Mouse (Mus musculus): Measurements from ENCODE around the gene Sertad3.

Sertad3 gene

DNA sequence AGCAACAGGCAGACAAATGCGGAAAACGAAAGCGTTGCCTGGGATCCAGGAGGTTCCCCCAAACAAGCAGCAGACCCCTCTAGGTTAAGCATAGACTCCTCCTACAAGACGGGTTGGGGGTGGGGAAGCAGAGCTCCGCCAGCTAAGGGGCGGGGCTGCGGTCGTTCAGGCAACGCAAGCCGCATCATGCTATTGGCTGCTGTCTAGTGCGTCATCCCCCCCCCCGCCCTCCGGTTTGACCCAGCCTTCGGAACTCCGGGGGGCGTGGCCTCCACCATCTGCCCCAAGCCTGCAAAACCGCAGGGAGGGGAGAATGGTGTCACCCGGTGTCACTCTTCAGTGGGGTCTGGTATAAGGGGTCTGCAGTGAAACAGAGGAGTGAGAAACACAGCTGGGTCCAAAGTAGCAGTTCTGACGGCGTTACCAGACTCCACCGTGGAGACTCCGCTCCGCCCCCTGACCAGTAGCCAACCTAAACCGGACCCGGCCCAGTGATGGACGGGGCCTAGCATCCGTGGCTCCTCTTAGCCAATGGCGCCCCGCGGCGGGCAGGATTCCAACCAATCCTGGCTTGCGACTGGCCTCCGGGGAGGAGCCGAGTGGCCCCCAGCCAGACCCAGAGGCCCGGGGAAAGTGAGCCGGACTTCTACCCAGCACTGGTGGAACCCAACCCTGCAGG is at the start of gene Sertad3:
Sertad3 (plus strand) TSS at position 613 of the 679 bp plus-strand sequence.
- DNase-seq (ENCODE audit: low spot score) = peak; percentile 96

DNA sequence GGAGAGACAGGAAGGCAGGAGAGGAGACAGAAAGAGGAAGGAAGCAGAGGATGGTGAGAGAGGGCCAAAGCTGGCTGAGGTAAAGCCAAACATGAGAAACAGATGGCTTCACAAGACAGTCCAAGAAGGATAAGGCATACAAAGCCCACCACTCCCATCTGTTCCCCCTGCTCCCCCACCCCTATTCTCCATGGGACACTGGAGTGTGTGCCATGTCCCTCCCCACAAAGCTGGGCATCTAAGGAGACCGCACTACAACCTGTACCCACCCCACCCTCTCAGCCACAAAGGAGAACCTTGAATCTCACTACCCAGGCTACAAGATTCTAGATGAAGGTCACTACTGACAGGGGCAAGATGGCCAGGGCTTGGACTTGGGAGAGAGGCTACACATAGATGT is 46.2 kb upstream of the Sertad3 start:
- DNase-seq (ENCODE audit: low spot score) = no peak

DNA sequence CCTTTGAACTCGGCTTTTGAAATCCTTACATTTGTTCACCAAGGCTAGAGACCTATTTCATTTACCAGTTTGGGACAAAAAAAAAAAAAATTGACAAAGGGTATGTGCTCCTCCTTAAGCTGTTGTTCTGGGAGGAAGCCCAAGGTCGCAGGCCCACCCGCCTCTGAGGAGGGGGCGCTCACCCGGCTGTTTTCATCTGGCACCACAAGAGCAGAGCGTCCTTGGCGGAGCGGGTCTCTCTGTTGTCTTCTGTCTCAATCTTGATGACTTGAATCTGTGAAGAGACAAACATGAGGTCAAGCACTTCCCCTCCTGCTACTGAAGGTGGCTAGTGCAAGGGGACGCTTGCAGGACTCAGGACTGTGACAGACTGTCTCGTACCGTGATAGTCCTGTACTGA is 45.6 kb upstream of the Sertad3 start:
- DNase-seq (ENCODE audit: low spot score) = no peak

DNA sequence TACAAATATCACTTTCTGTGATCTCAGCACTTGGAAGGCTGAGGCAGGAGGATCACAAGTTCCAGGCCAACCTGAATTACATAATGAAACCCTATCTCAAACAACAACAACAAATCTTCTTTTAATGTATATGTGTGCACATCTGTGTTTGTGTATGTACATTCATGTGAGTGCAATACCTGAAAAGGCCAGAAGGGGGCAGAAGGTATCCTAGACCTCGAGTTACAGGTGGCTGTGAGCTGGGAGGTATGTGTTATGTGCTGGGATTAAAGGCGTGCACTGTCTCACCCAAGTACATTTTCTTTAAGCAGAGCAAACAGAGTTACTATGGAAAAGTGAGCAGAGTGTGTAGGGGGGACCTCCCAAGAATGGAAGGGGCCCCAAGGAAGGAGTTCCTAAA is 44.4 kb upstream of the Sertad3 start:
- no peak for DNase-seq (ENCODE audit: low spot score)

DNA sequence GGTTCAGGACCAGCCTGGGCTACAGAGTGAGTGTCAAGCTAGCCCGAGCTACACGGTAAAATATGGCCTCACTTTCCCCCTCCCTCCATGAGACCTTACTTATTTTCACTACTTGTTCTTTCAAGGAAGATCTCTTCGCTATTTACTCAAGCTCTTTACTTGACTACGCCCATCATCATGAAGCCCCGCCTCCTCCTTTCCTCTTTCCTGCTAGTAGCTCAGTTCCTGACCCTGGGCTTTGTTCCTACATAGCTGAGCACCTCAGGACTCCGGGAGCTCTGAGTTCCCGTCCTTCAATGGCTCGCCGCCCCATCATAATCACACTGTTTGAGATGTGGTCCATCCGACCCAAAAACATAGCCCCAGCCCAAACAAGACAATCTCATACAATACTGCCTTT is 40.2 kb upstream of the Sertad3 start:
- no peak for DNase-seq (ENCODE audit: low spot score)

DNA sequence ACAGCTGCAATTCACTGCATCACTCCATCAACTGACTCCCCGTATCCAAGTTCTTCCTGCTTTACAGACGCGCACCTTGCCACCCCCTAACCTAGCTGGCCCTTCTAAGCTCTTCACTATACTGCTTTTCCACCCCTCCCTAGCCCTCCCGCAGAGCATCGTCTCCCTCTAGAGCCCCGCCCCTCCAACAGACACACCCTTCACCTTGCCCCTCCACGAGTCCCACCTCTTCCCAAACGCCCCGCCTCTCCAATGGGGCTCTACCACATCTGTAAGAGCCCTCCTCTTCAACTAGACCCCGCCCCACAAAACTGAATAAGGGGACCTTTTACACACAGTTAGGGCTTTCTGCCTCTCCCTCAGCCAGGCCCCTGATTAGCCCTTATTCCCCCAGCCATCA is 39.8 kb upstream of the Sertad3 start:
- no peak for DNase-seq (ENCODE audit: low spot score)

DNA sequence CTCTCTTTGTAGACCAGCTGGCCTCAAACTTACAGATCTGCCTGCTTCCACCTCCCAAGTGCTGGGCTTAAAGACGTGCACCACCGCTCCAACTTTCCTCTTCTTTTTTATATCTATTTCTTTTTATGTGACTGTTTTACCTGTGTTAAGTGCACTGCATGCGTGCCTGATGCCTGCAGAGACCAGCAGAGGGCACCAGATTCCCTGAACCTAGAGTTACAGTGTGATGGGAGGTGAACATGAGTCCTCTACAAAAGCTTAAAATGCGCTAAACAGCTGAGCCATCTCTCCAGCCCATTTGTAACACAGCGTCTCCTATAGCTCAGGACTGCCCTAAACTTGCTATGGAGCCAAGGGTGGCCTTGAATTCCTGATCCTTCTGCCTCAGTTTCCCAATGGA is 36.0 kb upstream of the Sertad3 start:
- no peak for DNase-seq (ENCODE audit: low spot score)

DNA sequence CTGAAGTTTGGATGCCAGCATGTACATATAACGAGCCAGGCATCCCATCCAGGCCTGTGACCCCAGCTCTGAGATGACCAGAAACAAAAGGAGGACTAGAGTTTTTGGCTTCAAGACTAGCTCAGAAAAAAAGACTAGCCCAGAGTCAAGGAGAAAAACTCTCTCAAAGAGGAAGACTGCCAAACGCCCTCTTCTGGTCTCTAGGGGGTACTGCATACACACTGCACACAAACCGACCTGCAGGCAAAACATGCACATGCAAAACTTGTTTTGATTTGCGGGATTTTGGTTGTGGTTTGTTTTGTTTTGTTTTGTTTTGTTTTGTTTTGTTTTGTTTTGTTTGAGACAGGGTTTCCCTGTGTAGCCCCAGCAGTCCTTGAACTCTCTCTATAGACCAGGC is 33.6 kb upstream of the Sertad3 start:
- no peak for DNase-seq (ENCODE audit: low spot score)

DNA sequence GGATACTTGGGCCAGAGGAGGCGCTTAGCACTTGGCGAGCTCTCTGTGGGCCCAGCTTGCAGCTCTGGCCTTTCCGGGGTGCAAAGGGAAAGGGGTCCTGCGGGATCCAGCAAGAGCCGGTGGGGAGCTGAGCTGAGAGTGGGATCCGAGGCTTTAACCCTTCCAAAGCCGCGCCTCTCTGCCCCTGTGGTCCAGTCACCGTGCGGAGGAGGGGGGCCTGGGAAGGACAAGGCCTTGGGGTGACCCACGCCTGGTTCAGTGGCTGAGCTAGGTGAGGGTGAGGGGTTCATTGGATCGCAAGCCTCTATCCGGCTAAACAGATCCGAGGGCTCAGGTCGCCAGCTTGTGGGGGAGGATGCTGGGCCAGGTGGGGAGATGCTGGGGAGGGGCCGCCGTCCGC is 27.5 kb upstream of the Sertad3 start:
- DNase-seq (ENCODE audit: low spot score) = no peak

DNA sequence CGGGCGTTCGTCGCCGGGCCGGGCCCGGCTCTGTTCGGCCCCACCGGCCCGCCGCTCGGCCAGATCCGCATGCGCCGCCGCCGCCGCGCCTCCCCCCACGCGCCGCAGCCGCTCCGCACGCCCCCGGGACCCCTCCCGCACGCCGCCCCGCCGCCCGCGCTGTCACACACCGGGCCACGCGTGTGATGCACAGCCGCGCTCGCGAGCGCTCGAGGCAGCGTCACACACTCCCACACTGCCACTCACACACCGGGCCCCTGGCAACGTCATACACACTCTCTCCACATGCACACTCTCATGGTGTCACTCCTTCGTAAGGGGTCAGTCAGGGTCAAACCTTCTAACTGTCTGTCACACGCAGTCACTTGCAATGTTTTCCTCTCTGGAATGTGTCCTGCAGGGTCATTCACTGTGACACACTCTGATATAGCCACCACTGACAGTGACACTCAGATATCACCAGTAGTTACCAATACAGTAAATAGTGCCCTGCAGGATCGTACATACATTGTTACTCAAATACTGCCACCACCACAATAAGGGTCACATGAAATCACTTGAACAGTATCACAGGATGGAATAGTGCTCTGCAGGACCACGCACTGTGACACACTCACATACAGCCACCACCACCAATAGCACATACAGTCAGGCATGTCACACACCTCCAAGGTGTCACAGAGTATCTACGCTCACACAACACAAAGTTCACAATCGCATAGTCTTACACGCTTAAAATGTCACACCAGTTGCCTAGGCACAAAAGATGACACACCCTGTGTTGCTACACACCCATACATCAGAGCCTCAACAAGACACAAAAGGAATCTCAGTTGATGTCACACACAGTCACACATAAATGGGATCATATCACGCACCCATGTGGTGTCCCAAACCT is 26.8 kb upstream of the Sertad3 start:
- peak; percentile 73 for DNase-seq (ENCODE audit: low spot score)

DNA sequence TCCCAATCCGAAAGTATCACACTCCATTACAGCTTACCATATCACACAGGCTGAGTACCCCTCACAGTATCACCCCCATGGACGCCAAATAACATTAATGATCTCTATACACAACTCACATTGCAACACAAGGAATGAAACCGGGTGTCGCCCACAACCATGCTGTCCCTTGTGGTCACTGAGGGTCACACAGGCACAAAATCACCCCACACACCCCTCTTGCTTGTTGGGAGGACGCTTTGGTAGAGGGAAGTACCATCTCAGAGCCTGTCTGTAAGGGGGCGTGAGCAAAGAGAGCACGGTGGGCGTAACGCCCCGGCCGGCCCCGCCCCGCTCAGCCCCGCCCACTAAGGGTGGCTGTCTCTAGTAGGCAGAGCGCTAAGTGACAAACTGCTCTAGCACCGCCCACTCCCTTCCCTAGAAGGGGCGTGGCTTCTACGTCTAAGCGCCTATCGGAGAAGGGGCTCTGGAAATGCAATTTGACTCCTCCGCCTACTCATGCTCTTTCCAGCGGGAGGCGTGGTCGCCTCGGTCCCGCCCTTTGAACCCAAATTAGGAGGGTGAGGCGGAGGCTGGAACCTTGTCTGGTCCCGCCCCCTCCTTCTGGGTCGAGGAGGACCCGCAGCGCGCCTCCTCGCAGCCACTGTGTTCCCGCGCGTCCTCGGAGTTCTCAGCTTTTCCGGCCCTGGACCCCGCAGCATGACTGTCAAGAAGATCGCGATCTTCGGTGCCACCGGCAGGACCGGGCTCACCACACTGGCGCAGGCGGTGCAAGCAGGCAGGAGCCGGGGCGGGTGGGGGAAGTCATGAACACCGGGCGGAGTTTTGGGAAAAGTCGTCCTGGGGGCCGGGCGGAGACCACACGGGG is 25.9 kb upstream of the Sertad3 start, which contains the start of the genes Sptbn4 and Blvrb:
Sptbn4 (minus strand) TSS at position 268 of the 868 bp plus-strand sequence.
Blvrb (plus strand) TSS at position 560 of the 868 bp plus-strand sequence.
- DNase-seq (ENCODE audit: low spot score) = peak; percentile 99

DNA sequence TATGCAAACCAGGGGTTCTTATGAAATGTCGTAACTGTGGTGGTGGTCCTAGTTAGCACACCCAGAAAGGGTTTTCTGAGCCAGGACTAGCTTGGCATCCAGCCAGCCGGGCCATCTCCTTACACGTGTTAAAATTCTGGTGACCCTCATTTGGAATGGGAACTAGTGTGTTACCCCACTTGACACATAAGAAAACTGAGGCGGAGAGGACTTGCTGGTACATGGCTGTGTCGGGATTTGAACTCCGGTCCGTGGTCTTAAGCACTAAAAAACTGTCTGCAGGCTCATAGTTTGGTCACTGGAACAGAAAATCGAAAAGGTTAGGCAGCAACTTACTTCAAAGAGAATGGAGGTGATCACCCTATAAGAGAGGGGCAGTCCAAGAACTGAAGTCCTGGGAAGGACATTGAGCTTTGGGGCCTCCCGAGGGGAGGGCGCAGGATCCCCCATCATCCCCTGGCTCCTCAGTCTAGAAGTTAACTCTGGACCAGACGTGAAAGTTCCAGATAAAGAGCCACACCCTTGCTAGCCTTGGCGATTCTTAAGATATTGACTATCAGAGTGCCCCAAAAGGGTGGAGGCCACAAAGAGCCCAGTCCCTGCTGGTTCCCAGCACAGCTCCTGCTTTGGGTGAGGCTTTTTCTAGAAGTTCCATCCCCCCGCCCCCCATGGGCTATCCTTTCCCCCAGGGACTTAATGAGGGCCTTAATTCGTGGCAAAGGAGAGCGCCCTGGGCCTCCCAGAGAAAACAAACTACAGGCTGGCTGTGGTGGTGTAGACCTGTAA is 25.0 kb upstream of the Sertad3 start:
- no peak for DNase-seq (ENCODE audit: low spot score)

DNA sequence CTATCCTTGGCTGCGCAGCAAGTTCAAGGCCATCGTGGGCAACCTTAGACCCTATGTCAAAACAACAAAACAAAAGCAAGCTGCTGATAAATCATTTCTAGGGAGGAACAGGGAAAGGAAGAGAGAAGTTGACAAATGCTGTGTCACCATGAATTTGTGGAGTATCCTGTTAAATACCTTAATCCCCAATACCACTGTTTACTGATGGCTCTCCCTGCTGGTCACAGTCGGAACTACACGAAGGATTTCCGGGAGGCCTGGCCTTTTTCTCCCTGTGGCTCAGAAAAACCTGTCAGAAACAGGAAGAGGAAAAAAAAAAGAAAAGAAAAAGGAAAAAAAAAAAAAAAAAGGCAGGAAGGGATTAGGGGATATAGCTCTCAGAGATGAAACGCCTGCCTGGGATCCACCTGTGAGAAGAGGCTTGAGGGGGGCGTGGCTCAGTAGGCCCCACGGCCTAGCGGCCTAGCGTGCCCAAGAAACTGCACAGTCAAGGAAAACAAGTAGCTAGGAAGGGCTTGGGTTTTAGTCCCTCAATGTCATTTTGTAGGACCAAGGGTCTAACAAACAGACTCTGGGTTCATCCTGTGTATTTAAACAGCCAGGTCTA is 24.2 kb upstream of the Sertad3 start:
- peak; percentile 47 for DNase-seq (ENCODE audit: low spot score)

DNA sequence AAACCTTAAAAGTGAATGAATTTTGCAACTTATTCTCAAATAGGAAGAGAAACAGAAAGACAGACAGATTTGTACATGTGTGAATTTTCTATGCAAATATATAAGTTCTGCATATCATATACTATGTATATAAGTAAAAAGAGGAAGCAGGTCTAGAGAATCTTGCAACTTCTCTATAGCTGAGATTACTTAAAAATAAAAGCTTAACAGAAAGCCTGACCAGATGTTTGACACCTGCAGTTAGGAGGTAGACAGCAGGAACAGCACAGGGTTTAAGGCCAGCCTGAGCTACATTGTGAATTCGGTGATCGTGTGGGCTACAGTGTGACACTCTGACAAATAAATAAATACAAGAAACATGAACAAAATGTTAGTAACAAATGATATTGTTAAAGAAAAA is 22.2 kb upstream of the Sertad3 start:
- no peak for DNase-seq (ENCODE audit: low spot score)

DNA sequence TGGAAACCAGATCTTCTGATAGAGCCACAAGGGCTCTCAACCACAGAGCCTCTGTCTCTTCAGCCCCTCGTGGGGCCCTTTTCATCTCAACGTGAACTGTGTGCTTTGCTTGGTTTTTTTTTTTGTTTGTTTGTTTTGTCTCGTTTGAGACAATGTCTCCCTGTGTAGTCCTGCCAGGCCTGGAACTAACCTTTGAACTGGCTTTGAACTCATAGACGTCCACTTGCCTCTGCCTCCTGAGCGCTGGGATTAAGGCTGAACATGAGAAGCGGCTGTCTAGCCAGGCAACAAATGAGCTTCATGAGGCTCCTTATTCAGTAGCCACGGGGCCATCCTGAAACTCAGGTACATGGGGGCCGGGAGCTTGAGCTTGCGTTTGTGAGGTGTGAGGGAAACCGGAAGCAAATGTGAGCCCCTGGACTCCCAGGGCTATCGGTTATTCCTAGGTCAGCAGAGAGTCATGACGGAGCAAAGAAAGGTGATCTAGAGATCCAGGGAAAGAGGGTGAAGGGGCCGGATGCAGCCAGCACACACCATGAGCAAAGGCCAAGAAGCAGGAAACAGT is 21.3 kb upstream of the Sertad3 start:
- DNase-seq (ENCODE audit: low spot score) = no peak

DNA sequence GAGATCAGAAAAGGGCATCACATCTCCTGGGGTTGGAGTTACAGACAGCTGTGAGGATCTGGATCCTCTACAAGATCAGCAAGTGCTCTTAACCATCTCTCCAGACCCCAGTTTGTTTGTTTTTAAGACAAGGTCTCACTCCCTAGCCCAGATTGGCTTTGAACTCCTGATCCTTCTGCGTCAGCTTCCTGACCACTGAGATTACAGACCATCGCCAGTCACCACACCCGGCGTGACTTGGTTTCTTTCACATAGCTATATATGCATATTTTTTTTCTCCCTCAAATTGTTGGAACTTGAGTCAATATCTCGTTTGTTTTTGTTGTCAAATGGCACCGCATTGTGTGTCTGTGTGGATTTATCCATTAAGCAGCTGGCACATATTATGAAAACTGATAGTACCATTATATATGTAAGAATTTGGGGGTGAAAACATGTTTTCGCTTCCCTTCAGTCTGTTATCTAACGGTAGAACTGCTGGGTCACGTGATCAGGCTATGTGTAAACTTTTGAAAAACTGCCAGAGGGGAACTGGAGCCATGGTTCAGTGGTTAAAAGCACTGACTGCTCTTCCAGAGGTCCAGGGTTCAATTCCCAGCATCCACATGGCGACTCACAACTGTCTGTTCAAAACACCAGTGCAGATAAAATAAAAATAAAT is 19.0 kb upstream of the Sertad3 start:
- no peak for DNase-seq (ENCODE audit: low spot score)

DNA sequence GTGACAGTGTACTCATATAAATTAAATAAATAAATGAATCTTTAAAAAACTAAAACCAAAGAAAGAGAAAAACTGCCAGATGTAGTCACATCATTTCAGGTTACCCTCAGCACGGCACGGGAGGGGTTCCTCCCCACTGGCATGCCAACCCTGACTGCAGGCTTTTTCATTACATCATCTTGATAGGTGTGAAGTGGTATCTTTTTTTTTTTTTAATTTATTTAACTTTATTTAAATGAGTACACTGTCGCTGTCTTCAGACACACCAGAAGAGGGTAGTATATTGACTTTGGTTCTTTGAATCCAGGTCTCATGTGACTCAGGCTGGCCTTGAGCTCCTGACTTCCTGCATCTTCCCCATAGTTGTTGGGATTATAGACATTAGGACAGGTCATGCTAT is 18.3 kb upstream of the Sertad3 start:
- DNase-seq (ENCODE audit: low spot score) = no peak

DNA sequence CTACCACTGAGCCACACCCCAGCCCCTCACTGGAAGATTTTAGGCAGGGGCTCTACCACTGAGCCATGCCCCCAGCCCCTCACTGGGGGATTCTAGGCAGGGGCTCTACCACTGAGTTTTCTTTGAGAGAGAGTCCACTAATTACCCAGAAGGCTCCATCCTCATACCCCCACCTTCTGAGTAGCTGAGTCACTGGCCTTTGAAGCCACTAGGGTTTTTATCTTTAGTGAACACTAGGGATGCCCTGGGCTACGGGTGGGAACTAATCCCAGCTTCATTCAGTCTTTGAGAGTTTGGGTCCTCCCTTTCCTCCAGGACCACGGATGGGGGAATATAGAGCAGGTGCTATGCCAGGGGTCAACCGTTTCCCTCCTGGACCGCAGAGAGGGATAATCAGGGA is 15.0 kb upstream of the Sertad3 start:
- DNase-seq (ENCODE audit: low spot score) = no peak

DNA sequence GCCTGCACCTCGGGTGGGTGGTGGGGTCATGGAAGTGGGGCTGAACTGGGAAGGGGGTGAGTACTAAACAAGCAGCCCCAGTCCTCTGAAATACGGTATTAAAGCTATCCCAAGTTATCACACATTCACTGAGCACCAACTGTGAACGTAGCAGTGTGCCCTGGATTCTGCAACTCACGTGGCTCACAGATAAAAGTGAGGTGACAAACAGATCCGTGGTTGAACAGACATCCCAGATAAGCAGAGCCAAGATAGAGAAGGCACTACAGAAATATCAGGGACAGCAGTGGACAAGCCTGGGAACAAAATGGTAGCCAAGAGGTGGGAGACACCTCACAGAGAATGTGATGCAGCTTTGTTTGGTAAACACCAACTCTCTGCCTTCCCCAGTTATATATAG is 13.9 kb upstream of the Sertad3 start:
- no peak for DNase-seq (ENCODE audit: low spot score)

DNA sequence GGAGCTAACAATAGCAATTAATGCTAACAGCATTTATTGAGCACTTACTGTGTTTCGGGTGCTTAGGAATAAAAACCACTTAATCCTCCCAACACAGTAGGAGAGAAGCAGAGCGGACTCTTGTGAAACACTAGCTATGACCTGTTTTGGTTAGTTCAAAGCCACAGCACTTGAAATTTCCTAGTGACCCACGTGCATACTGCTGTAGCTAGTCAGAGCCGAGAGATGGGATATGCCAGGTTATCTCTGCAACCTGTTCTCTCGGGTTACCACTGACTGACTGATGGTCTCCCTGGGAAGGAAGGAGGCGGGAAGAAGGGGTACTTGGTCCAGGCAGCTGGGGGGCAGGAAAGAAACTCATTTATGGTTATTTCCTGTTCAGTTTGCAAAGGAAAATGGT is 13.1 kb upstream of the Sertad3 start:
- no peak for DNase-seq (ENCODE audit: low spot score)
